Mouse (Mus musculus) layer of hippocampus, adult 9-10 months (tissue): ENCODE data around the gene Agbl1.

Experiments used
- DNase-seq: peaks from one replicate; pipeline ENCODE4 v3.0.0; 2022; ENCODE audit warnings: low spot score

The Agbl1 gene

GRCm38 (mm10) chr7:76392296-76392940 lies 162.7 kb downstream of the Agbl1 start:
- no peak for DNase-seq

- peak; percentile 80 for DNase-seq
Observed at GRCm38 (mm10) chr7:76392941-76393817, 163.5 kb downstream of the Agbl1 start.

GRCm38 (mm10) chr7:76407930-76408557 lies 178.4 kb downstream of the Agbl1 start:
- no peak for DNase-seq

- DNase-seq = no peak
Observed at GRCm38 (mm10) chr7:76409020-76409419, 179.3 kb downstream of the Agbl1 start.

- no peak for DNase-seq
Observed at GRCm38 (mm10) chr7:76410403-76411180, 180.9 kb downstream of the Agbl1 start.

GRCm38 (mm10) chr7:76411933-76412587 lies 182.4 kb downstream of the Agbl1 start:
- no peak for DNase-seq

- DNase-seq = no peak
Observed at GRCm38 (mm10) chr7:76416084-76416597, 186.5 kb downstream of the Agbl1 start.

GRCm38 (mm10) chr7:76438581-76438980 lies 208.9 kb downstream of the Agbl1 start:
- DNase-seq = no peak

- DNase-seq = no peak
Observed at GRCm38 (mm10) chr7:76438988-76439387, 209.3 kb downstream of the Agbl1 start.

GRCm38 (mm10) chr7:76462361-76463001 lies 232.8 kb downstream of the Agbl1 start:
- no peak for DNase-seq

GRCm38 (mm10) chr7:76466427-76466826 lies 236.7 kb downstream of the Agbl1 start:
- DNase-seq = no peak

GRCm38 (mm10) chr7:76474233-76474632 lies 244.5 kb downstream of the Agbl1 start:
- no peak for DNase-seq

- no peak for DNase-seq
Observed at GRCm38 (mm10) chr7:76485546-76485945, 255.9 kb downstream of the Agbl1 start.

GRCm38 (mm10) chr7:76487519-76487918 lies 257.8 kb downstream of the Agbl1 start:
- DNase-seq = no peak

- peak; percentile 1 for DNase-seq
Observed at GRCm38 (mm10) chr7:76524291-76524690, 294.6 kb downstream of the Agbl1 start.

- DNase-seq = no peak
Observed at GRCm38 (mm10) chr7:76546456-76546855, 316.8 kb downstream of the Agbl1 start.

- no peak for DNase-seq
Observed at GRCm38 (mm10) chr7:76547313-76547712, 317.6 kb downstream of the Agbl1 start.

- DNase-seq = no peak
Observed at GRCm38 (mm10) chr7:76551860-76552259, 322.2 kb downstream of the Agbl1 start.

- DNase-seq = no peak
Observed at GRCm38 (mm10) chr7:76560564-76561258, 331.0 kb downstream of the Agbl1 start.

- no peak for DNase-seq
Observed at GRCm38 (mm10) chr7:76562506-76562905, 332.8 kb downstream of the Agbl1 start.
